Mouse (Mus musculus): ENCODE results near the gene Cabp2. TPM values are rescaled to one million over a fixed set of nuclear protein-coding genes. Genes with fewer than 3 reads are reported as not detected.
"Not testable (repeated sequence)": the region's sequence is repeated elsewhere in the genome, so short reads cannot be mapped to it uniquely, and the experiment has no call there.

The Cabp2 gene
- polyA plus RNA-seq, 1 experiment from 2014 or later = not detected

DNA sequence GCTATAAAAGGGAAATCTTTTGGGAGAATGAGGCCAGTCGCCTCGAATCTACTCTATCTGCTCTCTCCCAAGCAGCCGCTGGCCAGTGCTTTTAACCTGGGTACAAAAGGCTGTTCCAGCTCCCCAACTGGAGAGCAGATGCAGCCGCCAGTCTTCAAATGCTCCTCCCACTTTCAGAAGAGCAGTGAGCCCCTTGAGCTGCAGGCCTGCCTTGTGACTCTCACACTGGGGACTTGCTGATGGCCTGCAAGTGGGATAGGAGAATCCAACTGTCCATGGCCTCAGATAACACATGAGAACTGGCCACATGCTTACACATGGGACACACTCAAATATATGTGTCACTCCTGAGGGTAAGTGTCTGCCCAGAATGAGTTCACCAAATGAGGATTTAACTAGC lies 24.7 kb upstream of the Cabp2 start:
- Histone ChIP-seq H3K36me3 (ENCODE audit: control insufficient read depth, insufficient read depth, low read length) (no peaks in the 10 kb centered on the region), H3K27me3 (ENCODE audit: control insufficient read depth, insufficient read depth, low read length) (no peaks in the 10 kb centered on the region), H3K4me3 (ENCODE audit: control insufficient read depth in 1 of 2, insufficient read depth in 1 of 2, low read depth in 1 of 2, low read length in 2 of 2) (no peak overlapping the region), H3K27ac (replicated peaks in 1 of 2; ENCODE audit: control insufficient read depth in 1 of 2, insufficient read depth in 1 of 2, low read depth in 2 of 2, low read length in 2 of 2) (no peak overlapping the region), H3K9me3 (ENCODE audit: control insufficient read depth, low read length) (no peaks in the 10 kb centered on the region), H3K4me1 (ENCODE audit: control insufficient read depth in 2 of 2, insufficient read depth in 2 of 2, low read length in 2 of 2) (peaks cover 10 to 13% of the 10 kb centered on the region in 2 experiments), H3K9ac (ENCODE audit: low read length) (peak overlapping the region; percentile 27; the same call in 1 of the 2 replicates), H3K4me2 (ENCODE audit: low read length) (no peak overlapping the region)
- no peak for ATAC-seq (ENCODE audit: insufficient number of reproducible peaks, insufficient read depth, low FRiP score, low read depth)
- WGBS = 39% methylated on average over 4 of the region's 4 CpGs

DNA sequence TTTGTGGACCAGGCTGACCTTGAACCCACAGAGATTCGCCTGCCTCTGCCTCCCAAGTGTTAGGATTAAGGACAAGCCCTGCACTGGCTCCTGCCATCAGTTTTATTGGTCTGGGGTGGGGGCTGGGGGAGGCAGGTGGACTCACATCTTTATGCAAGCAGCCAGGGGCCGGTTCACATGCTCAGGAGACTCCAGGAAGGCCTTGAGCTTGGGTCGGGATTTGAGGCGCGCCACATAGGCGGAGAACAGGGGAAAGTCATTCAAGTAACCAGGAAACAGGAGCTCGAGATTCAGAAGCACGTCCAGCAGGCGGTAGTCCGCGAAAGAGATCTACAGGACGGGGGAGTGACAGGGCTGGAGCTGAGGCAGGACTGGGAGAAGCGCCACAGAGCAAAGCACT lies 24.0 kb upstream of the Cabp2 start:
- ATAC-seq (ENCODE audit: insufficient number of reproducible peaks, insufficient read depth, low FRiP score, low read depth) = no peak
- H3K9ac ChIP-seq (ENCODE audit: low read length) = no peak overlapping the region
- H3K36me3 ChIP-seq (ENCODE audit: control insufficient read depth, insufficient read depth, low read length) = no peaks in the 10 kb centered on the region
- H3K27ac ChIP-seq (replicated peaks in 1 of 2; ENCODE audit: control insufficient read depth in 1 of 2, insufficient read depth in 1 of 2, low read depth in 2 of 2, low read length in 2 of 2) = no peak overlapping the region
- H3K27me3 ChIP-seq (ENCODE audit: control insufficient read depth, insufficient read depth, low read length) = no peaks in the 10 kb centered on the region
- H3K9me3 ChIP-seq (ENCODE audit: control insufficient read depth, low read length) = no peaks in the 10 kb centered on the region
- 78% methylated on average over 13 of the region's 13 CpGs for WGBS
- no peak overlapping the region for H3K4me2 ChIP-seq (ENCODE audit: low read length)
- no peak overlapping the region for H3K4me3 ChIP-seq (ENCODE audit: control insufficient read depth in 1 of 2, insufficient read depth in 1 of 2, low read depth in 1 of 2, low read length in 2 of 2)
- peaks cover 10 to 13% of the 10 kb centered on the region in 2 experiments for H3K4me1 ChIP-seq (ENCODE audit: control insufficient read depth in 2 of 2, insufficient read depth in 2 of 2, low read length in 2 of 2)

DNA sequence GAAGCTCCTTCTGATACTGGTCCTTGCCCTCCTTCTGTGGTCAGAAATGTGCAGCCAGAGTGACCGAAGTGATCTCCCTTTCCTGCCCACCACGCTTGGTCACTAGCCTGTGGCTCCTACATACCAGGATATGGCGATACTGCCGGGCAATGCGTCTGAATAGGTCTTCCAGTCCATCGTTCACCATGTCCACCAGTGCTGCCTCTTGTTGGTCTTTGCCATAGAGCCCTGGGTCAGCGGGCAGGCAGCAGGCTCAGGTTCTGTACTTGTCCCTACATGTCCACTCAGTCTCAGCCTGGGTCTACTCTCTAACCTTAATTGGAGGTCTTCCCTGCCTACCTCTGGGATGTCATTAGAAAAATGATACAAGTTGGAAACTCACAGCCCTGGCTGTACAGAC lies 23.4 kb upstream of the Cabp2 start:
- Histone ChIP-seq H3K4me3 (ENCODE audit: control insufficient read depth in 1 of 2, insufficient read depth in 1 of 2, low read depth in 1 of 2, low read length in 2 of 2) (no peak overlapping the region), H3K4me2 (ENCODE audit: low read length) (no peak overlapping the region), H3K9ac (ENCODE audit: low read length) (no peak overlapping the region), H3K9me3 (ENCODE audit: control insufficient read depth, low read length) (no peaks in the 10 kb centered on the region), H3K27me3 (ENCODE audit: control insufficient read depth, insufficient read depth, low read length) (no peaks in the 10 kb centered on the region), H3K27ac (replicated peaks in 1 of 2; ENCODE audit: control insufficient read depth in 1 of 2, insufficient read depth in 1 of 2, low read depth in 2 of 2, low read length in 2 of 2) (no peak overlapping the region), H3K4me1 (ENCODE audit: control insufficient read depth in 2 of 2, insufficient read depth in 2 of 2, low read length in 2 of 2) (peaks cover 10 to 13% of the 10 kb centered on the region in 2 experiments), H3K36me3 (ENCODE audit: control insufficient read depth, insufficient read depth, low read length) (no peaks in the 10 kb centered on the region)
- ATAC-seq (ENCODE audit: insufficient number of reproducible peaks, insufficient read depth, low FRiP score, low read depth) = no peak
- WGBS = over 99% methylated on average over 7 of the region's 7 CpGs

DNA sequence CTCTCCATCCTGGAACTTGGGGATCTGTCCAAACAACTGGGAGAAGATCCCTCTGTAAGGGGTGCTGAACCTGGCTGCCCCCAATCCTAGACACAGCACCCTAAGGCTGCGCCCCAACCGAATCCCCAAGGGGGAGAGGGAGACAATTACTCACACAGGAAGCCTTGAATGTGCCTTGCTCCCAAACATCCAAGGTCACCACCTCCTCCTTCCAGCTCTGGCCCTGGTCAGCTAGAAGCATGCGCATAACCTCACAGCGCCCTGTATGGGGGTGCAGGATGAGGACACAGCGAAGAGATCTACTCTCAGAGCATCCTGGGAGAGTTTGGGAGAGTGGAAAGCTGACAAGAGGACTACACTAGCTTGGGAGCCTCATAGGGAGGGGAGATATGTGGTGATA lies 22.8 kb upstream of the Cabp2 start:
- Histone ChIP-seq H3K4me2 (ENCODE audit: low read length) (no peak overlapping the region), H3K27ac (replicated peaks in 1 of 2; ENCODE audit: control insufficient read depth in 1 of 2, insufficient read depth in 1 of 2, low read depth in 2 of 2, low read length in 2 of 2) (no peak overlapping the region), H3K4me1 (ENCODE audit: control insufficient read depth in 2 of 2, insufficient read depth in 2 of 2, low read length in 2 of 2) (peaks cover 10 to 13% of the 10 kb centered on the region in 2 experiments), H3K4me3 (ENCODE audit: control insufficient read depth in 1 of 2, insufficient read depth in 1 of 2, low read depth in 1 of 2, low read length in 2 of 2) (no peak overlapping the region), H3K9ac (ENCODE audit: low read length) (no peak overlapping the region), H3K9me3 (ENCODE audit: control insufficient read depth, low read length) (no peaks in the 10 kb centered on the region), H3K27me3 (ENCODE audit: control insufficient read depth, insufficient read depth, low read length) (no peaks in the 10 kb centered on the region), H3K36me3 (ENCODE audit: control insufficient read depth, insufficient read depth, low read length) (no peaks in the 10 kb centered on the region)
- WGBS = 85% methylated on average over 5 of the region's 5 CpGs
- no peak for ATAC-seq (ENCODE audit: insufficient number of reproducible peaks, insufficient read depth, low FRiP score, low read depth)

DNA sequence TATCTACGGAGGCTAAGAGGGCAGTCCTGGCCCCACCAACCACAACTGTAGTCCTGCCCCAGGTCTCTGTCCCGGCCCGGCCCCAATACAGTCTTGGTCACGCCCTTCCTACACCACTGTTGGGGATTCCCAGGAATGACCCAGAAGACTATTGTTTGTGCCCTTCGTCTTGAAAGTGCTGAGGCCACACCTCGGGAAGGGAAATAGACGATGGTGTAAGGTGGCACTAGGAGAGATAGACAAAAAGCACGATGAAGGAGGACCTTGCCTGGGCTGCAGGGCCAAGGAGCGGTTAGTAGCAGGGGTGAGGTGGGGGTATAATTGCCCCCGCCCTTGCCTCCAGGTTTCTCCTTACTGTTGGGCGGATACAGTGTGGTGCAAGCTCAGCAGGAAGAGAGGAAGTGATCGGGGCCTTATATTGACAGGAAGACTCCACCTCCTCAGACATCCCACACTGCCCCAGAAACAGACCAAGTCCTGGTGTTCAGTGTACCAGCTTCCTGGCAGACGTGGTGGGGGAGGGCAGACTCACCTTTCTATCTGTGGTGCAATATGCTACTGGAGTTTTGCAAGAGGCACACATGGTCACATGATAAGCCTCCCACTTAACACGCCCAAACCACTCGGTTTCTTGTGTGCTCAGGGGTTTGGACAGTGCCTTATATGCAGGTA lies 22.2 kb upstream of the Cabp2 start, which contains the start of gene Gstp3:
Gstp3 (minus strand) TSS at position 501 of the 672 bp plus-strand sequence.
- H3K27me3 ChIP-seq (ENCODE audit: control insufficient read depth, insufficient read depth, low read length) = no peaks in the 10 kb centered on the region
- peaks cover 10 to 13% of the 10 kb centered on the region in 2 experiments for H3K4me1 ChIP-seq (ENCODE audit: control insufficient read depth in 2 of 2, insufficient read depth in 2 of 2, low read length in 2 of 2)
- ATAC-seq (ENCODE audit: insufficient number of reproducible peaks, insufficient read depth, low FRiP score, low read depth) = peak; percentile 42; the same call in 1 of the 2 replicates
- H3K27ac ChIP-seq (replicated peaks in 1 of 2; ENCODE audit: control insufficient read depth in 1 of 2, insufficient read depth in 1 of 2, low read depth in 2 of 2, low read length in 2 of 2) = no peak within 1 kb of the TSS
- H3K9me3 ChIP-seq (ENCODE audit: control insufficient read depth, low read length) = no peaks in the 10 kb centered on the region
- 73% methylated on average over 15 of the region's 15 CpGs for whole genome bisulfite sequencing
- no peak within 1 kb of the TSS for H3K4me2 ChIP-seq (ENCODE audit: low read length)
- no peak within 1 kb of the TSS for H3K9ac ChIP-seq (ENCODE audit: low read length)
- H3K4me3 ChIP-seq (ENCODE audit: control insufficient read depth in 1 of 2, insufficient read depth in 1 of 2, low read depth in 1 of 2, low read length in 2 of 2) = no peak within 1 kb of the TSS
- H3K36me3 ChIP-seq (ENCODE audit: control insufficient read depth, insufficient read depth, low read length) = no peaks in the 10 kb centered on the region

DNA sequence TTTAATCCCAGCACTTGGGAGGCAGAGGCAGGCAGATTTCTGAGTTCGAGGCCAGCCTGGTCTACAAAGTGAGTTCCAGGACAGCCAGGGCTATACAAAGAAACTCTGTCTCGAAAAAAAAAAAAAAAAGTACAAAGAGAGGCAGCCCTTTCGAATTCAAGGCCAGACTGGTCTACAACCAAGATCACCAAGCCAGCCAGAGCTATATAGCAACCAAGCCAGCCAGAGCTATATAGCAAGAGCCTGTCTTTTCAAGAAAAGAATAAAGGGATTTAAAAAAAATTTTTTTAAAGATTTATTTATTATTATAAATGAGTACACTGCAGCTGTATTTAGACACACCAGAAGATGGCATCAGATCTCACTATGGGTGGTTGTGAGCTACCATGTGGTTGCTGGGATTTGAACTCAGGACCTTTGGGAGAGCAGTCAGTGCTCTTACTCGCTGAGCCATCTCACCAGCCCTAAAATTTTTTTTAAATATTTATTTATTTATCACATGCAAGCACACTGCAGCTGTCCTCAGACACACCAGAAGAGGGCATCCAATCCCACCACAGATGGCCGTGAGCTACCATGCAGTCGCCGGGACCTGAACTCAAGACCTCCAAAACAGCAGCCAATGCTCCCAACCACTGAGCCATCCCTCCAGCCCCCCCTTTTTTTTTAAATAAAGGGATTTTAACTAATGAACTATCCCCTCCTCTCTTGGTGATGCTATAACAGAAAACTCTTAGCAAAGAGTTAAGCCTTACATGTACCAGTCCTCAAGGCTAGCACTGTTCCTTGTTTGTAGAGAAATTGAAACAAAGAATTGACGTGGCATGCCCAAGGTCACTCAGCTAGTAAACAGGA lies 21.1 kb upstream of the Cabp2 start:
- not testable (repeated sequence) for H3K36me3 ChIP-seq (ENCODE audit: control insufficient read depth, insufficient read depth, low read length); H3K9me3 ChIP-seq (ENCODE audit: control insufficient read depth, low read length); H3K27ac ChIP-seq (replicated peaks in 1 of 2; ENCODE audit: control insufficient read depth in 1 of 2, insufficient read depth in 1 of 2, low read depth in 2 of 2, low read length in 2 of 2); H3K4me3 ChIP-seq (ENCODE audit: control insufficient read depth in 1 of 2, insufficient read depth in 1 of 2, low read depth in 1 of 2, low read length in 2 of 2); ATAC-seq (ENCODE audit: insufficient number of reproducible peaks, insufficient read depth, low FRiP score, low read depth); H3K27me3 ChIP-seq (ENCODE audit: control insufficient read depth, insufficient read depth, low read length); H3K9ac ChIP-seq (ENCODE audit: low read length); H3K4me2 ChIP-seq (ENCODE audit: low read length)
- H3K4me1 ChIP-seq (ENCODE audit: control insufficient read depth in 2 of 2, insufficient read depth in 2 of 2, low read length in 2 of 2) = peaks cover 10 to 13% of the 10 kb centered on the region in 2 experiments
- WGBS = 85% methylated on average over 8 of the region's 8 CpGs

DNA sequence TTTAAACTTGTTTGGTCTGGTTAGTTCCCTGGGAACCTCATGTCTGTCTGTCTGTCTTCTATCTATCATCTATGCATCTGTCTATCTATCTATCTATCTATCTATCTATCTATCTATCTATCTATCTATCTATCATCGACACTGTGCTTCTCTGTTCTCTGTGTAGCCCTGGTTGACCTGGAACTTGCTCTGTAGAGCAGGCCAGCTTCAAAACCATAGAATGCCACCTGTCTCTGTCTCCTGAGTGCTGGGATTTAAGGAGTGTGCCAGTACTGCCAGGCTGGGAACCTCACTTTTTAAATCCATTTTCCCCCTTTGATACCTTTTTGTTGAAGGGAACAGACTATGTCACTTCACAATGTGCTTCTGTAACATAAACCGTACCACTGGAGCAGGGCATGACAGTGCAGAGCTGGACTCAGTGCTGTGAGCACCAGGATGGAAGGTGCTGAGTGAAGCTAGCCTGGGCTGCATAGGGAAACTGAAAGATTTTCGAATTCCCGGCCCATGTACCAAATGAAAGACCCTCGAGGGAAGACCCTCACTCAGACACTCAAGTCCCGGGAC lies 20.4 kb upstream of the Cabp2 start:
- WGBS = 87% methylated on average over 6 of the region's 6 CpGs
- no peak for ATAC-seq (ENCODE audit: insufficient number of reproducible peaks, insufficient read depth, low FRiP score, low read depth)
- Histone ChIP-seq H3K9ac (ENCODE audit: low read length) (no peak overlapping the region), H3K4me3 (ENCODE audit: control insufficient read depth in 1 of 2, insufficient read depth in 1 of 2, low read depth in 1 of 2, low read length in 2 of 2) (no peak overlapping the region), H3K27ac (replicated peaks in 1 of 2; ENCODE audit: control insufficient read depth in 1 of 2, insufficient read depth in 1 of 2, low read depth in 2 of 2, low read length in 2 of 2) (no peak overlapping the region), H3K4me2 (ENCODE audit: low read length) (no peak overlapping the region), H3K36me3 (ENCODE audit: control insufficient read depth, insufficient read depth, low read length) (no peaks in the 10 kb centered on the region), H3K27me3 (ENCODE audit: control insufficient read depth, insufficient read depth, low read length) (no peaks in the 10 kb centered on the region), H3K9me3 (ENCODE audit: control insufficient read depth, low read length) (no peaks in the 10 kb centered on the region), H3K4me1 (ENCODE audit: control insufficient read depth in 2 of 2, insufficient read depth in 2 of 2, low read length in 2 of 2) (peaks cover 8 to 10% of the 10 kb centered on the region in 2 experiments)

All from heart, embryonic 14.5 days (tissue).